Mouse (Mus musculus) midbrain, embryonic 10.5 days (tissue): ENCODE data around the gene Zfp617. TPM values are rescaled to one million over a fixed set of nuclear protein-coding genes. Genes with fewer than 3 reads are reported as not detected.
"Not testable (repeated sequence)": the region's sequence is repeated elsewhere in the genome, so short reads cannot be mapped to it uniquely, and the experiment has no call there.

Experiments used
- DNase-seq: peaks from one replicate; pipeline ENCODE4 v3.0.0-alpha.2; 2017; ENCODE audit warnings: low spot score
- H3K27ac ChIP-seq: fragments of 300-500 bp; sonication (generic); replicated peaks from 2 replicates; pipeline ENCODE4 v1.5.1; 2016; ENCODE audit warnings: mild to moderate bottlenecking
- H3K27me3 ChIP-seq: fragments of 300-500 bp; sonication (generic); 2 replicates; pipeline ENCODE4 v1.6.1; 2016; ENCODE audit warnings: low read depth, mild to moderate bottlenecking; ENCODE audit not compliant: poor library complexity, severe bottlenecking
- H3K36me3 ChIP-seq: fragments of 300-500 bp; sonication (generic); 2 replicates; pipeline ENCODE4 v1.6.1; 2016; ENCODE audit warnings: mild to moderate bottlenecking, moderate library complexity
- H3K4me1 ChIP-seq: fragments of 300-500 bp; sonication (generic); 2 replicates; pipeline ENCODE4 v1.6.1; 2016
- H3K4me3 ChIP-seq: fragments of 300-500 bp; sonication (generic); 2 replicates; pipeline ENCODE4 v1.5.1; 2016; ENCODE audit warnings: mild to moderate bottlenecking, moderate library complexity
- H3K9me3 ChIP-seq: fragments of 300-500 bp; sonication (generic); replicated peaks from 2 replicates; pipeline ENCODE4 v1.6.1; 2016; ENCODE audit warnings: mild to moderate bottlenecking
- WGBS: fragments of 180-500 bp; shearing (Covaris S2); methylation state at CpG from one replicate; pipeline ENCODE4 v1.1.7; 2016; 5-methylcytosine and 5-hydroxymethylcytosine counted together
- polyA plus RNA-seq: library from polyadenylated mRNA; unstranded; fragments of >200 nt; fragmentation: Nextera tagmentation; extraction: Ambion mirVana; gene quantifications from 2 replicates; pipeline ENCODE4 v1.2.1, GENCODE M21; 2016

The Zfp617 gene
- polyA plus RNA-seq, result 35.4 and 37.5 TPM in 2 replicates

DNA sequence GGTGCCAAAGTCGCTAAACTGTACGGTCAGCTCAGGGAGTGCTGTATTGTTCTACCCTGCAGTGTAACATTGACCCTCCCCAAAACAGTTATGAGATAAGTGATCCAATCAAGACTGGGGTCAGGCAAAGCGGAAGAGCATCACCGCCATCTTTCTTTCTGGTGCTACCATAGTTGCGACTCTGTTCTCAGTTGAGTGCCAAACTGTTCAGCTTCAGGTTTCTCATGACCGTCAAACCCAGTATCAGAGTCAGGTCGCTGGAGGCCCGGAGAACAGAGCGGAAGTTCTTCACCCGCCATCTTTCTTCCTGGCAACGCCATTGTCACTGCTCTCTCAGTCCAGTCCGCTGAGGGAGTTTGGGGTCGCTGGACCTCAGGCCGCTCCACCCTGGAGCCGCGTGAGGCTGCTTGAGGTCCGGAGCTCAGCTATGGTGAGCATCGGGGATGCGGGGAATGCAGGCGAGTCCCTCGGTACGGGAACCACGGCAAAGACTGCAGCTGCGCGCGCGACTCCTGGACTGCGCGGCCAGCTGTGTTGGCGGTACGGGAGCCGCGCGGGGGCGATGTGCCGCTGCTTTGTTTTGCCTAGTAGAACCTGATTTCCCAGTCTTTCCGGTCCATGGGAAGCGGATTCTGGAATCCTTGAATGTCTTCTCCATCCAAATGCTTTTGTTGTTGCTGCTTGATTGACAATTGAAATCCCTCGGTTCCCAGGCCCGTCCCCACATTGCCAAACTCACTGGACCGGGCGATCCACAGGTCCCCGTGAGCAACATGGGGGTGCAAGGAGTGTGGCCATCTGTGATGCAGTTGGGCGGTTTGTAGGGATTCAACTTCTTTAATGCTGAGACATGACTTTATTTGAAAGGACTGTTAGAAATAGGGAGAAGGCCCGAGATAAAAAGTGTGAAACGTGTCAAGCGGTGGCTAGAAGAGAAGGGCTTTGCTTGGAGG, at the start of gene Zfp617, which contains the start of gene Zfp882:
Gene Zfp617 (plus strand): TSS at position 327 of the 953 bp plus-strand sequence.
Gene Zfp882 (plus strand): TSS at position 300 of the 953 bp plus-strand sequence.
- DNase-seq, result peak; percentile 89
- WGBS, result 7% methylated on average over 47 of the region's 47 CpGs
- peak within 1 kb of the TSS; percentile 98 for H3K27ac ChIP-seq
- peak within 1 kb of the TSS; percentile 72 for H3K4me3 ChIP-seq
- peaks cover 11% of the 10 kb centered on the region for H3K36me3 ChIP-seq
- peaks cover 6% of the 10 kb centered on the region for H3K4me1 ChIP-seq
- 0 out of 2 replicates have a peak, but pooled peaks cover 5% of the 10 kb centered on the region for H3K27me3 ChIP-seq
- peaks cover 13% of the 10 kb centered on the region; the same call in 1 of the 2 replicates for H3K9me3 ChIP-seq

DNA sequence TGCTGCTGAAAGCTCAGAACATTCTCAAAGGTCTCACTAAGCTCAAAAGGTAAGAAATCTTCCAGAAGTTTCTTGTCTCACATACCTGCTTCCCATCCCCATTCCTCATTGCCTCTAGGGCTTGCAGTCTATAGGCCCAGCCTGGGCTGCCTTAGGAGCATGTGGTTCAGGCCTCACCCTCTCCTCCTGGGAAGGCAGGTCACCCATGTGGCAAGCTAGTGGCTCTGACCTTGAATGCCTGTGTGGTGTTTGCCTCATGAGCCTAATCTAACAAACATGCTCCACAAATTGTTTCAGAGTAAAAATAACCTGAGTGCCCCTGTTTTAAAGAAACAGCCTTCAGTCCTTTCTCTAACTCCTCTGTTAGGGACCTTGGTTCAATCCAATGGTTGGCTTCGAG, 46.9 kb upstream of the Zfp617 start:
- not testable (repeated sequence) for H3K4me3 ChIP-seq, H3K27ac ChIP-seq, DNase-seq, H3K4me1 ChIP-seq, H3K9me3 ChIP-seq, H3K27me3 ChIP-seq, H3K36me3 ChIP-seq
- WGBS, result 55% methylated on average over 1 of the region's 1 CpGs

DNA sequence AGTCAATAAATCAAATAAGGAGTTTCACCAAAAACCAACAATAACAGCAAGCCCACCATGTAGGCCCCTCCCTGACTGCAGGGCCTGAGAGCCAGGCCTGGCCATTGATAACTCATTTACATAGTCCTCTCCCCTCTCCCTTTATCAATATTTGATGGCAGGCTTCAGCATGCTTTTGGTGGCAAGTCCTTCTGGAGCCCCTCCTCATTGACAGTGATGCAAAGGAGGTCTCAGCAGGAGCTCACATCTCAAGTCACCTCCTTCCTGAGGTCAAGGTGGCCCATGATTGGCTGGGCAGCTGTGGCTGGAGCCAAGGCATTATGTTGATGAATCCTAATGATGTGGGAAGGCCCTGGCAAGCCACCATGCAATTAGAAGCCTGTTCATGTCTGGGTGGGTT, 46.4 kb upstream of the Zfp617 start:
- H3K9me3 ChIP-seq, H3K36me3 ChIP-seq, H3K4me1 ChIP-seq, H3K27ac ChIP-seq, DNase-seq, H3K27me3 ChIP-seq, H3K4me3 ChIP-seq: not testable (repeated sequence)

DNA sequence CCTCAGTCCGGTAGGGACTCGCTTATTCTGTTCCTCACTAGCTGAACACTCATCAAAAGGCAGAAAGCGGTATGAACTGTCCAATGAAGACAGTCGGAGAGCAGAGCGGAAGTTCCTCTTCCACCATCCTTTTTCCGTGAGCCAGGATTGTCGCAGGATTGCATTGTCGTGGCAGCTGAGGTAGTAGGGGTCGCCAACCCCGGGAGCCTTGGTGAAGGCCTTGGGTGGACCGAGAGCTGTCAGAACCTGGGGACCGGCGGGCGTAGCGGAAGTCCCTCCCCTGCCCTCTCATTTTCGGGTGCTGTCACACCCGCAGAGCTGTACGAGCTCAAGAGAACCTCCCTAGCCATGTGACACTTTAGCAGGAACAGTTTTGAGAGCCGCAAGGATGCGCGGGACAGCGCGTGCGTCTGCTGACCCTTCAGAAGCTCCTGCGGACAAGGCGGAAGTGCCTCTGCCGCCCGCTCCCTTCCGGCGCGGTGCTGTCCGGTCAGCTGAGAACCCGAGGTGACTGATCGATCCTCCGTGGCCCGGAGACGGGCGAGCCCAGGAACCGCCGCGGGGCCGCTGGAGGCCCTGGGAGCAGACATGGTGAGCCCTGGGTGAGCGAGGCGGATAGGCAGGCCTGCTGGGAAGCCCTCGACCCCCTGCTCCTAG, 26.7 kb upstream of the Zfp617 start, which contains the start of gene Zfp709:
Gene Zfp709 (plus strand): TSS at position 402 of the 657 bp plus-strand sequence.
- Histone ChIP-seq H3K4me3 (peak within 1 kb of the TSS; percentile 78), H3K9me3 (peaks cover 27% of the 10 kb centered on the region), H3K36me3 (peaks cover 27% of the 10 kb centered on the region), H3K27ac (peak within 1 kb of the TSS; percentile 91), H3K27me3 (peaks cover 5% of the 10 kb centered on the region), H3K4me1 (peaks cover 13% of the 10 kb centered on the region)
- peak; percentile 74 for DNase-seq
- 8% methylated on average over 45 of the region's 45 CpGs for WGBS

DNA sequence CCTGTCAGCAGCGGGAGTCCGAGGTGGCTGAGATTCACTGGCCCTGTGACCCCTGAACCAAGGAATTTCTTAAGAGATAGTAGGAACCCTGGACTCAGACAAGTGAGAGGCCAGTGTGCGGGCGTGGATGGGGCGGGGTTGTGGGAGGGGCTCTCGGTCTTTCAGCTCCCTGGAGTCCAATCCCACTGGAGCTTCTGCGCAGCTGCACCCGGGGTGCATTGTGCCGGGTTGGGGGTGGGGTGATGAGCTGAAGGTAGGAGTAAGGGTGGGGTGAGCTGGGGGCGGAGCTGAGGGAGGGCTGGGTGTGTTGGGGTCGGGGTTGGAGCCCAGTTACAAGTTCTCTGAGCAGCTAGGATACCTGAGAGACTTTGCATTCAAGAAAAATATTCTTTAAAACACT, 7.8 kb upstream of the Zfp617 start:
- not testable (repeated sequence) for DNase-seq, H3K4me3 ChIP-seq, H3K27me3 ChIP-seq, H3K9me3 ChIP-seq, H3K4me1 ChIP-seq, H3K36me3 ChIP-seq, H3K27ac ChIP-seq
- 34% methylated on average over 11 of the region's 11 CpGs for WGBS

DNA sequence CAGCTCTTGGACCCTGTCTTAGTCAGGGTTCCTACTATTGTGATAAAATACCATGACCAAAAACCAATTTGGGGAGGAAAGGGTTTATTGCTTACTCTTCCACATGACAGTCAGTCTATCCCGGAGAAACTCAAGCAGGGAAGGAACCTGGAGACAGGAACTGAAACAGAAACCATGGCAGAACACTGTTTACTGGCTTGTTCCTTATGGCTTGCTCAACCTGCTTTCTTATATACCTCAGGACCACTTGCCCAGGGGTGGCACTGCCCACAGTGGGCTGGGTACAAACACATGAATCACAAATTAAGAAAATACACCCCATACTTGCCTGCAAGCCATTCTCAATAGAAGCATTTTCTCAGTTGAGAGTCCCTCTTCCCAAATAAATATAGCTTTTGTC, 5.4 kb upstream of the Zfp617 start:
- not testable (repeated sequence) for H3K36me3 ChIP-seq, H3K27me3 ChIP-seq, H3K4me3 ChIP-seq, H3K4me1 ChIP-seq, H3K27ac ChIP-seq, DNase-seq
- H3K9me3 ChIP-seq, result peaks cover 15% of the 10 kb centered on the region; the same call in 1 of the 2 replicates
- 91% methylated on average over 1 of the region's 1 CpGs for WGBS

DNA sequence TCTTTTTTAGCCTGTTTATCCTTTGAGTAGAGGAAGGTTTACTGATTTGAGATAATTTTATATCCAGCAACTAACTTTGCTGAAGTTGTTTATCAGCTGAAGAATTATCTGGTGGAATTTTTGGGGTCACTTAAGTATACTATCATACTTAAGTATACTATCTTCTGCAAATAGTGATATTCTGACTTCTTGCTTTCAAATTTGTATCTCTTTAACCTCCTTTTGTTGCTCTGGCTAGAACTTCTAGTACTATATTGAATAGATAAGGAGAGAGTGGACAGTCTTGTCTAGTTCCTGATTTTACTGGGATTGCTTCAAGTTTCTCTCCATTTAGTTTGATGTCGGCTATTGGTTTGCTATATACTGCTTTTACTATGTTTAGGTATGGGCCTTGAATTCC, 1.6 kb upstream of the Zfp617 start:
- H3K9me3 ChIP-seq, result peaks cover 11% of the 10 kb centered on the region; the same call in 1 of the 2 replicates
- peaks cover 6% of the 10 kb centered on the region for H3K4me1 ChIP-seq
- no peaks in the 10 kb centered on the region for H3K36me3 ChIP-seq
- WGBS, result 92% methylated on average over 1 of the region's 1 CpGs
- H3K27ac ChIP-seq, result no peak overlapping the region
- H3K27me3 ChIP-seq, result 0 out of 2 replicates have a peak, but pooled peaks cover 5% of the 10 kb centered on the region
- no peak for DNase-seq
- no peak overlapping the region for H3K4me3 ChIP-seq

DNA sequence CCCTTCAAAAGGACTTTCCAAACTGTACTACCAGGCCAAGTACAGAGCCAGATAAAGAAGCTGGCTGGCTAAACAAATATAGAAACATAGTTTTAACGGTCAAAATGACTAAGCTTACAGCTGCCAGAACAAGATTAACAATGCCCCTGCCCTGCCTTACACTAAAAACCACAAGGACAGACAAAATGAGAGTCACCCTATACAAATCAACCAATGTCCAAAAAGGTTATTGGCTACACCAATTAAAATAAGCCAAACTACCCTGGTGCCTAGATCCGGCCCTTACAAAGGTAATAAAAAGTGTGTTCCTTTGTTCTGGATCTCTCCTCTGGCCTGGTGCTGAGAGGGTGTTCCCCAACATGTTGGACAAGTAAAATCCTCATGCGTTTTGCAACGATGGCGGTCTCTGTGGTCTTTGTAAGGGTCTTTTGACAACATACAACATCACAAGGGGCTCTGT, 607 bp upstream of the Zfp617 start:
- peaks cover 11% of the 10 kb centered on the region; the same call in 1 of the 2 replicates for H3K9me3 ChIP-seq
- peaks cover 3% of the 10 kb centered on the region; the same call in 1 of the 2 replicates for H3K36me3 ChIP-seq
- 95% methylated on average over 5 of the region's 5 CpGs for WGBS
- H3K4me3 ChIP-seq, result peak overlapping the region; percentile 72
- H3K27me3 ChIP-seq, result 0 out of 2 replicates have a peak, but pooled peaks cover 5% of the 10 kb centered on the region
- DNase-seq, result no peak
- peaks cover 6% of the 10 kb centered on the region for H3K4me1 ChIP-seq
- peak overlapping the region; percentile 98 for H3K27ac ChIP-seq

DNA sequence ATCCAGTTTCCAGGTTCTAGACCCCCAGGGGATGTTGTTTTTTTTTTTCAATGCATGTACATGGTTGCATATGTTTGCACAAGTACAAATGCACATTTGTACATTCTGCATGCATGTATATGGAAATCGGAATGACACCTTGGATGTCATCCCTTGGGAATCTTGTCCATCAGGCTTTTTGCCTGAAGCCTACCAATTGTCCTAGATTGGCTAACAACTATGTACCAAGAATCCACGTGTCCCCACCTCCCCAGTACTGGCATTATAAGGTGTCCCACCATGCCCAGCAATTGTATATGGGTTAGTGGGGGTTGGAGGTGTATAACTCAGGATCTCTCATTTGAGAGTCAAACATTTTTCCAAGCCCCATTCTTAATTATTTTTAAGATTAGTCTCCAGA, 3.9 kb downstream of the Zfp617 start:
- WGBS, result 84% methylated on average over 2 of the region's 2 CpGs
- peaks cover 14% of the 10 kb centered on the region; the same call in 1 of the 2 replicates for H3K9me3 ChIP-seq
- peaks cover 6% of the 10 kb centered on the region for H3K4me1 ChIP-seq

DNA sequence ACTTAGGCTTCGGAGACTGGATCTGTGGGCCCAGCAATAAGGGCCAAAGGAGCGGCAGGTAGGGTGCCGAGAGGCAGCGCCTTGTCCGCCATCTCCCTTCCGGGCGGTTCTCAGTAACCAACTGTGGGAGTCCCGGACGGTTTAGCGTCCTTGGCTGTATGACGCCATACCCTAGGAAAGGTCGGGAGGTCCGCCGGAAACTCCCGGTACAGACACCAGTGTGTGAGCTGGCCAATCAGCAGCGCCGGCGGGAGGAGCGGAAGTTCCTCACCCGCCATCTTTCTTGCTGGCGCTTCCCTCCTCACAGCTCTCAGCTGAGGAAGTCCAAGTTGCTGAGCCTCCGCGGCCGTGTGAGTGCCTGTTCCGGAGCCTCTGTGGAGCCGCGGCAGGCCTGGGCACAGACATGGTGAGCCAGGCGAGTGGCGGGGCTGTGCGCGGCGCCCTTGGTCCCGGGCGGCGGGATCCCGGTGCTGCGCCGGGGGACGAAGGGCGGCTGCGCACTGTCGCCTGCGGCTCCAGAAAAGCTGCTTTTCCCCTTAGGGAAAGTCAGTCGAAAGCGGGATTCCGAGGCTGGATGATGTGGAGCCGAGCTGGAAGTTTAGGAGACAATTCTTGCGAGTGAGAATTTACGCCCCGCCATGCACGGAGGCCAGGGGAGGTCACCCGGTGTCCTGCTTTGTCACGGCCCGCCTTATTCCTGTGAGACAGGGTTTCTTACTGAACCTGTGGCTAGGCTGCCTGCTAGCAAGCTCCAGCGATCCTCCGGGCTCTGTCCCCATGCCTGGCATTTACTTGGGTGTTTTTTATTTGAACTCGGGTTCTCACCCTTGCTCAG, 14.3 kb downstream of the Zfp617 start:
- DNase-seq, result peak; percentile 95
- WGBS, result under 1% methylated on average over 57 of the region's 57 CpGs

More for the DNA sequence above, 3.9 kb downstream of the Zfp617 start:
- no peak for DNase-seq
- Histone ChIP-seq H3K27ac (no peak overlapping the region), H3K27me3 (no peaks in the 10 kb centered on the region), H3K4me3 (no peak overlapping the region), H3K36me3 (peaks cover 46% of the 10 kb centered on the region)

DNA sequence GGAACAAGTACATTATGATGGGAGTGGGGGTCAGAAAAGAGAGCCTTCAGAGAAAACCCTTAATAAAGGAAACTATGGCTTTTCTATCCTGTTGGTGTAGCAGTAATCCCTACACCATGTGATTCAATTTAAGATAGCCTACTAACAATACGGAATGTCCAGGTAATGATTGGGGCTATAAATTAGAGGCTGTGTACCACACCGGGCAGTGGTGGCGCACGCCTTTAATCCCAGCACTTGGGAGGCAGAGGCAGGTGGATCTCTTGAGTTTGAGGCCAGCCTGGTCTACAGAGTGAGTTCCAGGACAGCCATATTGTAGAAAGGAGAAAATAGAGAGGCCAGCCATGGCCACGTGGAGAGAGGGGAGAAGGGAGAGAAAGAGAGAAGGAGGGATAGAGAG, 17.4 kb downstream of the Zfp617 start:
- H3K36me3 ChIP-seq, result peaks cover 54% of the 10 kb centered on the region
- H3K4me3 ChIP-seq, result no peak overlapping the region
- no peaks in the 10 kb centered on the region for H3K27me3 ChIP-seq
- H3K4me1 ChIP-seq, result peaks cover 17% of the 10 kb centered on the region
- DNase-seq, result no peak
- H3K27ac ChIP-seq, result no peak overlapping the region
- 0 out of 2 replicates have a peak, but pooled peaks cover 4% of the 10 kb centered on the region for H3K9me3 ChIP-seq
- WGBS, result 96% methylated on average over 5 of the region's 5 CpGs

More for the DNA sequence above, 14.3 kb downstream of the Zfp617 start:
- H3K4me3 ChIP-seq, result peak overlapping the region; percentile 76
- H3K4me1 ChIP-seq, result peaks cover 17% of the 10 kb centered on the region
- no peaks in the 10 kb centered on the region for H3K27me3 ChIP-seq
- H3K9me3 ChIP-seq, result no peaks in the 10 kb centered on the region
- H3K36me3 ChIP-seq, result peaks cover 31% of the 10 kb centered on the region
- peak overlapping the region; percentile 95 for H3K27ac ChIP-seq

DNA sequence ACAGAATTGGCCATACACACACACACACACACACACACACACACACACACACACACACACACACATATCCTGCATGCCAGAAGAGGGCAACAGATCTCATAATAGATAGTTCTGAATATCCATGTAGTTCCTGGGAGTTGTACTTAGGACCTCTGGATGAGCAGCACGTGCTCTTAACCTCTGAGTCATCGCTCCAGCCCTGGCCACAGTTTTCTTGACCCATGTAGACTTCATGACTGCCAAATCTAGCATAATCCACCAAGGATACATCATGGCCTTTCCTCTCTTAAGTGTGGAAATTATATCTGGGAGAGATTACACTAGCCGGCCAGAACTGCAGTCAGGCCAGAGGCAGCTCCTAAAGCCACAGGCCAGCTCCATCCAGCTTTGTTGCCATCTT, 18.1 kb downstream of the Zfp617 start:
- 90% methylated on average over 3 of the region's 3 CpGs for WGBS
- Histone ChIP-seq H3K9me3 (peaks cover 4% of the 10 kb centered on the region; the same call in 1 of the 2 replicates), H3K36me3 (peaks cover 62% of the 10 kb centered on the region), H3K4me3 (no peak overlapping the region), H3K27me3 (no peaks in the 10 kb centered on the region), H3K4me1 (peaks cover 17% of the 10 kb centered on the region), H3K27ac (no peak overlapping the region)
- no peak for DNase-seq
